Mouse (Mus musculus) hindbrain, embryonic 11.5 days (tissue): ENCODE data around the gene Sec11a. TPM values are rescaled to one million over a fixed set of nuclear protein-coding genes. Genes with fewer than 3 reads are reported as not detected.
"Not testable (repeated sequence)": the region's sequence is repeated elsewhere in the genome, so short reads cannot be mapped to it uniquely, and the experiment has no call there.

Experiments
- ATAC-seq: fragments of 200-750 bp; cut with Nextera tagmentation; 2 replicates; pipeline ENCODE4 v1.8.0; 2017; ENCODE audit warnings: mild to moderate bottlenecking, moderate TSS enrichment, moderate library complexity; ENCODE audit not compliant: low FRiP score
- DNase-seq: peaks from one replicate; pipeline ENCODE4 v3.0.0-alpha.2; 2015; ENCODE audit warnings: low spot score
- H3K27ac ChIP-seq: fragments of 300-500 bp; sonication (generic); 2 replicates; pipeline ENCODE4 v1.5.1; 2014; ENCODE audit warnings: mild to moderate bottlenecking, low read depth, low read length
- H3K27me3 ChIP-seq: fragments of 300-500 bp; sonication (generic); 2 replicates; pipeline ENCODE4 v1.6.1; 2014; ENCODE audit warnings: mild to moderate bottlenecking, low read length, moderate library complexity, mixed read lengths; ENCODE audit not compliant: control insufficient read depth, insufficient read depth
- H3K36me3 ChIP-seq: fragments of 300-500 bp; sonication (generic); 2 replicates; pipeline ENCODE4 v1.6.1; 2014; ENCODE audit warnings: mild to moderate bottlenecking, low read length, moderate library complexity, mixed read lengths; ENCODE audit not compliant: control insufficient read depth, insufficient read depth
- H3K4me1 ChIP-seq: fragments of 300-500 bp; sonication (generic); replicated peaks from 2 replicates; pipeline ENCODE4 v1.6.1; 2014; ENCODE audit warnings: low read length, mixed read lengths; ENCODE audit not compliant: control insufficient read depth, insufficient read depth
- H3K4me2 ChIP-seq: fragments of 300-500 bp; sonication (generic); replicated peaks from 2 replicates; pipeline ENCODE4 v1.6.1; 2014; ENCODE audit warnings: mild to moderate bottlenecking, low read depth, low read length
- H3K4me3 ChIP-seq: fragments of 300-500 bp; sonication (generic); 2 replicates; pipeline ENCODE4 v1.5.1; 2014; ENCODE audit warnings: low read depth, low read length
- H3K9ac ChIP-seq: fragments of 300-500 bp; sonication (generic); 2 replicates; pipeline ENCODE4 v1.6.1; 2014; ENCODE audit warnings: low read depth, low read length
- H3K9me3 ChIP-seq: fragments of 300-500 bp; sonication (generic); 2 replicates; pipeline ENCODE4 v1.6.1; 2016; ENCODE audit warnings: low read length; ENCODE audit not compliant: control insufficient read depth
- WGBS: fragments of 180-500 bp; shearing (Covaris S2); extraction: QIAGEN DNeasy Blood & Tissue Kit; methylation state at CpG from one replicate; pipeline ENCODE4 v1.1.7; 2014; 5-methylcytosine and 5-hydroxymethylcytosine counted together
- polyA plus RNA-seq: library from polyadenylated mRNA; unstranded; fragments of >200 nt; fragmentation: Nextera tagmentation; extraction: Ambion mirVana; gene quantifications from 2 replicates; pipeline ENCODE4 v1.2.1, GENCODE M21; 2014

The Sec11a gene
- polyA plus RNA-seq, 1 experiment from 2014 or later, result 221 TPM

DNA sequence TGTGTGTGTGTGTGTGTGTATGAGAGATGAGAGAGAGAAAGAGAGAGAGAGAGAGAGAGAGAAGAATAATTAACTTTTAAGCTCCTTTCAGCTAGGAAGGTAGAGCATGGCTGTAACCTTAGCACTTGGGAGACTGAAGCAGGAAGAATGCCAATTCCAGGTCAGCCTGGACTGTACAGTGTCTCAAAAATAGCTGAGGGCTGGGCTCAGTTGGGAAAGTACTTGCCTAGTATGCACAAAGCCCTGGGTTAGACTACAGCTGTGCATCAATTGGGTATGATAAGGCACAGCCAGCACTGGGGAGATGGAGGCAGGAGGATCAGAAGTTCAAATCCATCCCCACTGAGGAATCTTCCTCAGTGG lies 10.3 kb downstream of the Sec11a start:
- H3K4me1 ChIP-seq, H3K4me3 ChIP-seq, ATAC-seq, DNase-seq, H3K4me2 ChIP-seq, H3K27ac ChIP-seq, H3K9me3 ChIP-seq, H3K36me3 ChIP-seq, H3K27me3 ChIP-seq, H3K9ac ChIP-seq: not testable (repeated sequence)

DNA sequence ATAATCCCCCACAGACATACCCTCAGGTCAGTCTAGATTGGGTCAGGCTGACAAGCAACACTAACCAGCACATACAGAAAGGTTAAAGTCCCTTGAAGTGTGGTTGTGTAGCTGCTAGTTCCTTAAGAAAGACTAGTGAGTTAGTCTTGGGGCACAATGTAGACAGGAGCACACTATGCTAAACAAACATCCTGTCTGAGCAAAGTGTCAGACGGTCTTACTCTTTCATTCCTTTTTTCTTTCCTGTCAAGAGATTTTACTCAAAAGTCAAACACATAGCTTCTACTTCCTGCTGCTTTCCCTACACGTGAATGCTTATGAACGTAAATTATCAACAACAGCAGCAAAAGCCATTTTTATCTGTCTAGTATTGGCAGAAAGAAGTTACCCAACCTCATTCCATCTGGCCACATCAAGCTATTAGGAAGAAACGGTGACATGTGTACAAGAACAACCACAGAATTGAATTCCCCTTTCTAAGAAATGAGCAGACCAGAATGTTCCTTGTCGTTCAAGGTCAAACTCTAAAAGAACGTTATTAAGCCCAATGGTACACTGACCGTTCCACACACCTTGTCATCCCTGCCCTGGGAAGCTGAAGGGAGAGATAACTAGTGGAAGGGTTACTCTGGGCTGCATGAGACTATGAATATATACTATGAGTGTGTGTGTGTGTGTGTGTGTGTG lies 10.8 kb downstream of the Sec11a start:
- H3K4me1 ChIP-seq, ATAC-seq: not testable (repeated sequence)

DNA sequence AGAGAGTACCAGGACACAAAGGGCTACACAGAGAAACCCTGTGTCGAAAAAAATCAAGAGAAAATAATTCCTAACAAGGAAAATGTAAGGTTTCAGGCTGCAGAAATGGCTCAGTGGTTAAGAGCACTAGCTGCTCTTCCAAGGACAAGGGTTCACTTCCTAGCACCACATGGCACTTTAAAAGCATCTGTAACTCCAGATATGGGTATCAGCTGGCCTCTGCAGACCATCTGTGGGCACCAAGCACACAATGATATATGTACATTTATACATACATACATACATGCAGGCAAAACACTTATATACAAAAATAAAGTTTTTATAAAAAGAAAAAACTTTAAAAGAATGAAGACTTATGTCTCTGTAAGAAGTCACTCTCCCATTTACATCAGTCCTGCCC lies 11.7 kb downstream of the Sec11a start:
- no peak overlapping the region for H3K9ac ChIP-seq
- H3K36me3 ChIP-seq, result 0 out of 2 replicates have a peak, but pooled peaks cover 2% of the 10 kb centered on the region
- WGBS, result 97% methylated on average over 1 of the region's 1 CpGs
- no peak overlapping the region for H3K4me2 ChIP-seq
- ATAC-seq, result no peak
- no peak overlapping the region for H3K4me3 ChIP-seq
- H3K9me3 ChIP-seq, result no peaks in the 10 kb centered on the region
- H3K27me3 ChIP-seq, result no peaks in the 10 kb centered on the region
- H3K27ac ChIP-seq, result no peak overlapping the region
- no peaks in the 10 kb centered on the region for H3K4me1 ChIP-seq
- no peak for DNase-seq

More for the DNA sequence above, 10.8 kb downstream of the Sec11a start:
- H3K9ac ChIP-seq, DNase-seq, H3K27me3 ChIP-seq, H3K9me3 ChIP-seq, H3K36me3 ChIP-seq, H3K4me3 ChIP-seq, H3K27ac ChIP-seq, H3K4me2 ChIP-seq: not testable (repeated sequence)
- 87% methylated on average over 7 of the region's 7 CpGs for WGBS

DNA sequence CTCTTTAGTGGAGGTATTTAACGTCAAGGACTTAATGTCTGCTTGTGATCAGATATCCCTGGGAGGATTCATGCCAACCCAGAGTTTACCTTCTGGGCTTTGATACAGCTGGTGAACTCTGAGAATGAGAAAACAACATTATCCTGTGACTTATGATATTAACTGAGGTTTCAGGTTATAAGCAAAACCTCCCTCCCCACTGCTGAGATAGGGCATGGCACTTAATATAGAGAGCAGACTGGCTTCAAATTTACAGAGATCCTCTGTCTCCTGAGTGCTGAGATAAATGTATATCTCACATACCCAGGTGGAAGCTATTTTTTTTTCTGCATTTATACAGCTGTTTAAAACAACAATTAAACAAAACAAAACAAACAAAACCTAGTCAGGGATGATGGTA lies 14.8 kb downstream of the Sec11a start:
- H3K36me3 ChIP-seq, result 0 out of 2 replicates have a peak, but pooled peaks cover 2% of the 10 kb centered on the region
- ATAC-seq (no peak), DNase-seq (no peak)
- WGBS, result 97% methylated on average over 1 of the region's 1 CpGs
- H3K9me3 ChIP-seq, result no peaks in the 10 kb centered on the region
- no peak overlapping the region for H3K9ac ChIP-seq
- no peaks in the 10 kb centered on the region for H3K27me3 ChIP-seq
- H3K4me2 ChIP-seq, result no peak overlapping the region
- H3K4me3 ChIP-seq, result no peak overlapping the region
- no peaks in the 10 kb centered on the region for H3K4me1 ChIP-seq
- H3K27ac ChIP-seq, result no peak overlapping the region

DNA sequence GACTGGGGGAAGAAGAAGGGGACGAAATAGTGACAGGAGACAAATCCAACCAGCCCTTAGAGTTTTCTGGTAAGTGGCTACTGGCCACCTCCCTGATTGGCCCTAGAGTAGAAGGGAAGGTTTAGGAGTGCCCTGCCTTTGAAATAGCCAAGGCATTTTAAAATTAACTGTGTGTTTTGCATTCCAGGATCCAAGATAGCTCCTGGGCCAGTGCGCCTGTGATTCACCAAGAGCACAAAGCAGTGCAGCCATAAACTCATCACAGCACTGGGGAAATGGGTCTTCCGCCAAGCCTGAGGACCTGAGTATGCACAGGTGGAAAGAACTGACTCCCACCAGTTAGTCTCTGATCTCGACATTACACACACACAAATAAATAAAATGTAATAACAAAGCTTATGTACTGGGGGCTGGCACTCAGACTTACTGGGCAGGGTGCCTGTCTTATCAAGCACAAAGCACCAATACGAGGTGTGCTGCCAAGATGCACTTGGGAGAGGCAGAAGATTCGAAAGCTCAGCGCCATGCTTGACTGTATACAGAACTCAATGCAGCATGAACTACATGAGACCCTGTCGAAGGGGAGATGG lies 15.9 kb downstream of the Sec11a start:
- H3K4me2 ChIP-seq, result no peak overlapping the region
- no peak overlapping the region for H3K4me3 ChIP-seq
- no peaks in the 10 kb centered on the region for H3K27me3 ChIP-seq
- no peak overlapping the region for H3K27ac ChIP-seq
- H3K9ac ChIP-seq, result no peak overlapping the region
- DNase-seq (no peak), ATAC-seq (no peak)
- H3K36me3 ChIP-seq, result 0 out of 2 replicates have a peak, but pooled peaks cover 2% of the 10 kb centered on the region
- no peaks in the 10 kb centered on the region for H3K4me1 ChIP-seq
- H3K9me3 ChIP-seq, result no peaks in the 10 kb centered on the region
- WGBS, result 93% methylated on average over 8 of the region's 8 CpGs

DNA sequence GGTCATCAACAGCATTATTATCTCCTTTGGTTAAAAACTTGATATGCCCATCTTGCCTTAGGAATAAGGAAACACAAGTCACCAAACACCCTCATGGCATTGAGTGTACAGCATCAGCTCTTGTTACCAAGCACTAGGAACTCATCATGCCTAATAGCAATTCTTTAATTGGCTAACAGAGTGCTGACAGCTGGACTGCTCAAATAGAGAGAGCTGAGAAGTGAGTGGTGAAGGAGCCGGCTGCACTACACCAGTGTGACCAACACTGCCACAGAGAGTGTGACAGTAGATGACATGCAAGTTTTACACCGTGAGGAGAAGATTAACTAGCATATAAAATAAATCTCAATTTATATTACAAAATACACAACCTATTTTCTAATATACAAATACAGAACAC lies 24.4 kb downstream of the Sec11a start:
- Histone ChIP-seq H3K27me3 (no peaks in the 10 kb centered on the region), H3K9me3 (no peaks in the 10 kb centered on the region), H3K4me1 (no peaks in the 10 kb centered on the region), H3K36me3 (peaks cover 6% of the 10 kb centered on the region; the same call in 1 of the 2 replicates), H3K4me3 (no peak overlapping the region), H3K9ac (no peak overlapping the region), H3K4me2 (no peak overlapping the region), H3K27ac (no peak overlapping the region)
- no peak for DNase-seq
- whole genome bisulfite sequencing, result 96% methylated on average over 2 of the region's 2 CpGs
- no peak for ATAC-seq

DNA sequence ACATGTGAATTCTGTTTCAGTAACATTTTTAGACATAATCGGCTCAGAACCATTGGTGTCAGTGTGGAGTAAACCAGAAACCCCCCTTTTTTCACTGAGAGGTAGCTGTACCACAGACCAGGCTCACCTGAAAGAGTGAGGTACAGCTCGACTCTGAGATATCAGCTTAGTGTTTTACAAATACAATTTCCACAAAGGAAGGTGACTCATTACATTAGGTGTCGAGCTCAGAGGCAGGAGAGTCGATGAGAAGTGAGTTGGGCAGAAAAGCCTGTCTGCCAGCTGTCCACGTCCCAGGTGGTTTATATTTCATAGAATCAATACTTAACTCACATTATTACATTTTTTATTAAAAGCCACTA lies 28.0 kb downstream of the Sec11a start:
- WGBS, result 95% methylated on average over 5 of the region's 5 CpGs
- ATAC-seq (no peak), DNase-seq (no peak)
- Histone ChIP-seq H3K9me3 (no peaks in the 10 kb centered on the region), H3K36me3 (no peaks in the 10 kb centered on the region; the same call in 1 of the 2 replicates), H3K4me2 (no peak overlapping the region), H3K4me3 (no peak overlapping the region), H3K27me3 (no peaks in the 10 kb centered on the region), H3K9ac (no peak overlapping the region), H3K27ac (no peak overlapping the region), H3K4me1 (no peaks in the 10 kb centered on the region)

DNA sequence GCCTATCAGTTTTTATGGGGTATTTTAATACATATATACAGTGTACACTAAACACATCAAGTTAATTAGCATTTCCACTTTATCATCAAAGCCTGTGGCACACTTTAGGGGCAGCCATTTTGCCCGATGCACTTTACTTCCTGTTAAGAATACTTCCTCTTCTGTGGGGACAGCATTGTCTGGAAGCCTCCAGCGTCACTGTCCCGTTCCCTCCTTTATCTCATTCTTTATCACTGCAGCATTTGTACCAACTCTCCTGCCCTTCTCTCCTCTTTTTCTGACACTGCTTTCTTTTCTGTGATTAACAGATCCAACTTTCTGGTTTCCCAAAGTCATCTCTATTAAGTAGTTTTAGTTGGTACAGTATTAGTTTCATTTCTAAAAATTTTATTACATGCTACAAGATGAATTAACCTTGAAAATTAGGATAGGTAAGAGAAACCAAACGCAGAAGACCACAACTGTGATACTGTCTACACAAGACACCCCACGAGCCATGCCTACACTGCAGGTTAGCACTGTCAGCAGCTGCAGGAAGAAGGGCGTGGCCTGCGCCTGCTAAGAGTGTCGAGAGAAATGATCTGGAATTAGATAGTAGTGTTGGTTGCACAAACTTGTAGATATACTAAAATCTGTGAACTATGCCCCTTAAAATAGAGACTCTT lies 28.5 kb downstream of the Sec11a start:
- H3K4me1 ChIP-seq, result no peaks in the 10 kb centered on the region
- no peaks in the 10 kb centered on the region for H3K27me3 ChIP-seq
- no peak overlapping the region for H3K9ac ChIP-seq
- no peaks in the 10 kb centered on the region; the same call in 1 of the 2 replicates for H3K36me3 ChIP-seq
- H3K27ac ChIP-seq, result no peak overlapping the region
- 89% methylated on average over 8 of the region's 8 CpGs for WGBS
- H3K4me2 ChIP-seq, result no peak overlapping the region
- DNase-seq, result no peak
- ATAC-seq, result no peak
- H3K9me3 ChIP-seq, result no peaks in the 10 kb centered on the region
- H3K4me3 ChIP-seq, result no peak overlapping the region
